Mouse (Mus musculus): ENCODE measurements around the gene Zfp346. TPM values are rescaled to one million over a fixed set of nuclear protein-coding genes. Genes with fewer than 3 reads are reported as not detected.

Gene Zfp346
- total and polyA plus RNA-seq, 3 experiments, result 19.5 to 28.8 TPM; not detected in 1

- peaks cover 0 to 29% of the 10 kb centered on the region in 2 experiments; a peak in 3 of 4 replicates for H3K36me3 ChIP-seq (ENCODE audit: control insufficient read depth in 1 of 2, insufficient read depth in 2 of 2, low read length in 2 of 2)
- no peaks in the 10 kb centered on the region for H3K27me3 ChIP-seq (ENCODE audit: control insufficient read depth in 1 of 2, insufficient read depth in 2 of 2, low read length in 2 of 2)
- peaks cover 38% of the 10 kb centered on the region for H3K79me2 ChIP-seq (ENCODE audit: control insufficient read depth, insufficient read depth, low read length, poor library complexity)
- peak; percentile 43 for TF ChIP-seq GATA1 (IDR thresholded peaks at IDR 0.05; ENCODE audit: low read depth, low read length)
- no peak for TF ChIP-seq KAT2A (conservative IDR thresholded peaks at IDR 0.05; ENCODE audit: low read depth, low read length)
- peak; percentile 28; the same call in 1 of the 2 replicates for TF ChIP-seq SIN3A (IDR thresholded peaks at IDR 0.05; ENCODE audit: low read length)
- TF ChIP-seq TAL1 (IDR thresholded peaks at IDR 0.05; ENCODE audit: low read length), result peak; percentile 11; the same call in 1 of the 2 replicates
- H3K9me3 ChIP-seq (replicated peaks; ENCODE audit: insufficient read depth, low read length), result no peaks in the 10 kb centered on the region
- no peak overlapping the region for H3K4me3 ChIP-seq (ENCODE audit: control insufficient read depth in 1 of 2, insufficient read depth in 1 of 2, low read depth in 2 of 2, low read length in 2 of 2)
- peak; percentile 48 for DNase-seq (ENCODE audit: low read depth, low spot score)
- H3K9ac ChIP-seq (ENCODE audit: control insufficient read depth, low read depth, low read length, poor library complexity, severe bottlenecking), result no peak overlapping the region
- peaks cover 3 to 23% of the 10 kb centered on the region in 2 experiments; a peak in 3 of 4 replicates for H3K4me1 ChIP-seq (ENCODE audit: control insufficient read depth in 1 of 2, insufficient read depth in 2 of 2, low read length in 2 of 2)
- H3K27ac ChIP-seq (ENCODE audit: control insufficient read depth, low read depth, low read length), result peak overlapping the region; percentile 25; the same call in 1 of the 2 replicates
Measured at GRCm38 (mm10) chr13:55103351-55103750, 1.8 kb upstream of the Zfp346 start.

DNA sequence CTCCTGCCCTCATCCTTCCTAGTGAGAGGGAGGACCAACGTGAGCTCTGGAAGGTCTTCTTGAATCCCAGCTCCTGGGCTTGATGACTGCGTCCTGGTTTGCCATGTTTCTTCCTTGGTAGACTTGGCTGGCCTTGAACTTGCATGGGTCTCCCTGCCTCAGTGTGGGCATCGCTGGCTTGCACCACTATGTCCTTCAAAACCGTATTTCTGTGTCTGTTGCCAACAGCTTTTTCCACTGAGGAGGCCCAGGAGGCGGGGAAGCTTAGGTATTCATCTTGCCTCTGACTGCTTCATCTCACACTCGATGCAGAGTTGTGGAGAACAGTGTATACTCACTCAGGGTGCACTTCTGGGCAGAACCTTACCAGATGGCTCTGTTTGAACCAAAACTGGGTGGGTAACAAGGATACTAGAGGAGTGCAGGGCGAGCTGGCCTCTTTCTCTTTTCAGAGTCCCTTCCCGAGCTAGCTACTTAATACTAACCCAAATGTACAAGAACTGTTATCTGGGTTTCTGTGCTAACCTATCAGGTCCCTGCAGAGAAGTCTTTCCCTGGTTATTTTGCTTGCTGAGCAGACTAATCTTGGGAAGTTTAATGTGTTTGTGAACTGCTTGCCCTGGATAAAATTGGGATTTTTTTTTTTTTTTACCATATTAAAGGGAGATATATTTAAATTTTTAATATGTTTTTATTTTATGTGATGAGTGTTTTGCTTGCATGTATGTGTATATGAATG is 1.0 kb downstream of the Zfp346 start:
- H3K9ac ChIP-seq (ENCODE audit: control insufficient read depth, low read depth, low read length, poor library complexity, severe bottlenecking), result peak overlapping the region; percentile 93
- peaks cover 3 to 23% of the 10 kb centered on the region in 2 experiments; a peak in 3 of 4 replicates for H3K4me1 ChIP-seq (ENCODE audit: control insufficient read depth in 1 of 2, insufficient read depth in 2 of 2, low read length in 2 of 2)
- H3K9me3 ChIP-seq (replicated peaks; ENCODE audit: insufficient read depth, low read length), result no peaks in the 10 kb centered on the region
- peaks cover 0 to 27% of the 10 kb centered on the region in 2 experiments; a peak in 3 of 4 replicates for H3K36me3 ChIP-seq (ENCODE audit: control insufficient read depth in 1 of 2, insufficient read depth in 2 of 2, low read length in 2 of 2)
- peak overlapping the region; percentile 59 for H3K27ac ChIP-seq (ENCODE audit: control insufficient read depth, low read depth, low read length)
- peaks cover 28% of the 10 kb centered on the region for H3K79me2 ChIP-seq (ENCODE audit: control insufficient read depth, insufficient read depth, low read length, poor library complexity)
- H3K27me3 ChIP-seq (ENCODE audit: control insufficient read depth in 1 of 2, insufficient read depth in 2 of 2, low read length in 2 of 2), result no peaks in the 10 kb centered on the region
- DNase-seq (ENCODE audit: low read depth, low spot score), result peak; percentile 62
- H3K4me3 ChIP-seq (ENCODE audit: control insufficient read depth in 1 of 2, insufficient read depth in 1 of 2, low read depth in 2 of 2, low read length in 2 of 2), result peak overlapping the region; percentile 89 to 91
- TF ChIP-seq BHLHE40 (IDR thresholded peaks at IDR 0.05; ENCODE audit: borderline replicate concordance, low read depth, low read length), result no peak
- no peak for TF ChIP-seq E2F4 (IDR thresholded peaks at IDR 0.05; ENCODE audit: borderline replicate concordance, low read depth, low read length)
- TF ChIP-seq CTCF (IDR thresholded peaks at IDR 0.05 in 2 of 3, conservative IDR thresholded peaks at IDR 0.05 in 1 of 3; ENCODE audit: control insufficient read depth in 1 of 3, insufficient read depth in 1 of 3, low read depth in 2 of 3, low read length in 3 of 3, poor library complexity in 1 of 3, severe bottlenecking in 1 of 3), result no peak
- TF ChIP-seq MAX (IDR thresholded peaks at IDR 0.05; ENCODE audit: low read length), result no peak
- TF ChIP-seq POLR2A (IDR thresholded peaks at IDR 0.05; ENCODE audit: control insufficient read depth in 1 of 2, insufficient read depth in 1 of 2, low read depth in 1 of 2, low read length in 2 of 2, poor library complexity in 1 of 2), result no peak
- TF ChIP-seq POLR2AphosphoS5 (IDR thresholded peaks at IDR 0.05; ENCODE audit: borderline replicate concordance, low read depth, low read length), result no peak
- TF ChIP-seq JUND (IDR thresholded peaks at IDR 0.05; ENCODE audit: low read depth, low read length), result no peak
- peak; percentile 15; the same call in 1 of the 2 replicates for TF ChIP-seq TAL1 (IDR thresholded peaks at IDR 0.05; ENCODE audit: low read length)
- TF ChIP-seq POLR2AphosphoS2 (IDR thresholded peaks at IDR 0.05; ENCODE audit: low read length), result no peak
- TF ChIP-seq KAT2A (conservative IDR thresholded peaks at IDR 0.05; ENCODE audit: low read depth, low read length), result no peak
- TF ChIP-seq RCOR1 (IDR thresholded peaks at IDR 0.05; ENCODE audit: low read depth, low read length), result peak; percentile 33; the same call in 1 of the 2 replicates
- TF ChIP-seq ZKSCAN1 (IDR thresholded peaks at IDR 0.05; ENCODE audit: low read depth, low read length), result no peak
- no peak for TF ChIP-seq NELFE (IDR thresholded peaks at IDR 0.05; ENCODE audit: low read depth, low read length)
- TF ChIP-seq GATA1 (IDR thresholded peaks at IDR 0.05; ENCODE audit: low read depth, low read length), result peak; percentile 66
- no peak for TF ChIP-seq UBTF (IDR thresholded peaks at IDR 0.05; ENCODE audit: borderline replicate concordance, insufficient read depth, low read depth, low read length)
- TF ChIP-seq MEF2A (IDR thresholded peaks at IDR 0.05; ENCODE audit: extremely low read depth, insufficient replicate concordance, low read depth, low read length, poor library complexity, severe bottlenecking), result no peak
- no peak for TF ChIP-seq SIN3A (IDR thresholded peaks at IDR 0.05; ENCODE audit: low read length)
- TF ChIP-seq ELF1 (IDR thresholded peaks at IDR 0.05; ENCODE audit: low read depth, low read length), result no peak
- TF ChIP-seq MXI1 (IDR thresholded peaks at IDR 0.05; ENCODE audit: low read depth, low read length), result no peak
- TF ChIP-seq MYB (IDR thresholded peaks at IDR 0.05; ENCODE audit: low read depth, low read length), result no peak
- peak; percentile 52 to 60 for TF ChIP-seq EP300 (IDR thresholded peaks at IDR 0.05; ENCODE audit: low read depth in 1 of 2, low read length in 2 of 2)
- TF ChIP-seq SMC3 (IDR thresholded peaks at IDR 0.05; ENCODE audit: low read depth, low read length), result no peak
- no peak for TF ChIP-seq GABPA (IDR thresholded peaks at IDR 0.05; ENCODE audit: low read depth, low read length)
- TF ChIP-seq ZNF384 (IDR thresholded peaks at IDR 0.05; ENCODE audit: low read depth, low read length), result 0 out of 2 replicates have a peak, but pooled peaks have one; percentile 29
- TF ChIP-seq USF1 (IDR thresholded peaks at IDR 0.05; ENCODE audit: low read depth, low read length), result no peak
- TF ChIP-seq ETS1 (IDR thresholded peaks at IDR 0.05; ENCODE audit: low read depth, low read length), result no peak
- no peak for TF ChIP-seq CHD1 (IDR thresholded peaks at IDR 0.05; ENCODE audit: low read depth, low read length)
- no peak for TF ChIP-seq ZC3H11A (IDR thresholded peaks at IDR 0.05; ENCODE audit: low read depth, low read length)
- TF ChIP-seq CHD2 (IDR thresholded peaks at IDR 0.05; ENCODE audit: low read length), result no peak
